Mouse (Mus musculus) gastrocnemius, adult 8-10 months (tissue): ENCODE data around the gene Oxsr1. TPM values are rescaled to one million over a fixed set of nuclear protein-coding genes. Genes with fewer than 3 reads are reported as not detected.
"Not testable (repeated sequence)": the region's sequence is repeated elsewhere in the genome, so short reads cannot be mapped to it uniquely, and the experiment has no call there.

ENCODE experiments used
- DNase-seq, 2 experiments: peaks; one replicate each; pipeline ENCODE4 v3.0.0; 2022; ENCODE audit warnings: low spot score in 2 of 2
- total RNA-seq, 4 experiments: library from RNA; stranded (reverse); gene quantifications; 2 replicates each; pipeline ENCODE4 v1.2.4; 2022

Gene Oxsr1
- 10 to 100 TPM; 66.1 to 80.3 (median 73.0) TPM for total RNA-seq

DNA sequence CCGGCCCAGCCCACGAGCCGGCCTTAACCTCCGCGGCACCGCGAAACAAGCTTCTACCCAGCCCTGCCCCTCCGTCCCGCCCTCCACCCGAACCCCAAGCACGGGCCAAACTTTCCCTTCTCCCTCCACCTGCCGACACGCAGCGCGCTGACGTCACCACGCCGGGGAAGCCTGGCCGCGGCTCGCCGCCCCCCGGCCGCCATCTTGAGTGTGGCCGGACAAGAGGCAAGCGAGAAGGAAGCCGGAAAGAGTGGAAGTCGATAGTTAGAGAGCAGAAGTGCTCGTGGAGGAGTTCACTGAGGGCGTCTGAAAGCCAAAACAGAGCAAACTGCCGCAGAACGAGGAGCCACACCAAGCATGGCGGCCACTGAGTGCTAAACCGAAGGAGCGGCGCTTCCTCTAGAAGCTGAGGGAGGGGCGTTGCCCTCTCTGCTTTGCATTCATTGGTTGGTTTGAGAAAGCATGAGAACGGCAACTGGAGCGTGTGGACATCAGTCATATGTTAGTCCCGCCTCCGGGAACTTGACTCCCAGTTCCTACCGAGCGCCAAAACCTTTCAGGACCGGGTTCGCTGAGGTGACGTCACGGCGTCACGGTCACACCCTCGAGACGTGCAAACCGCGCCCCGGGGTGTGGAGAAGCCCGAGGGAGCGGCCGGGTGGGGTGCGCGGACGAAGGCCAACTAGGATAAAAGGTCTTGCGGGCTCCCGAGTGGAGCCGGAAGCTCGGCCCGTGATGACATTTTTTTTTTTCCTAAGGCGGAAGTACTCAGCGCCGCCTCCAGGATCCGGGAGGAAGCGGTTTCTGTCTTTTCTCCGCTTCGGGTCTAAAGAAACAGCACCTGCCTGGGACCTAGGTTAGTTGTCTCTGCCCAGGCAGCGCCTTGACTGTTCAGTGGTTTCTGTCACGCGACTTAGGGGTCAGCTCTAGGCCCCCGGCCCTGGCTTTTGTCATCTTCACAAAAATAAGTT is at the start of gene Oxsr1:
Gene Oxsr1 (minus strand): TSS at position 139 of the 971 bp plus-strand sequence.
- peak; percentile 99 for DNase-seq

GRCm38 (mm10) chr9:119371251-119371650 is 49.0 kb upstream of the Oxsr1 start:
- DNase-seq, result no peak

DNA sequence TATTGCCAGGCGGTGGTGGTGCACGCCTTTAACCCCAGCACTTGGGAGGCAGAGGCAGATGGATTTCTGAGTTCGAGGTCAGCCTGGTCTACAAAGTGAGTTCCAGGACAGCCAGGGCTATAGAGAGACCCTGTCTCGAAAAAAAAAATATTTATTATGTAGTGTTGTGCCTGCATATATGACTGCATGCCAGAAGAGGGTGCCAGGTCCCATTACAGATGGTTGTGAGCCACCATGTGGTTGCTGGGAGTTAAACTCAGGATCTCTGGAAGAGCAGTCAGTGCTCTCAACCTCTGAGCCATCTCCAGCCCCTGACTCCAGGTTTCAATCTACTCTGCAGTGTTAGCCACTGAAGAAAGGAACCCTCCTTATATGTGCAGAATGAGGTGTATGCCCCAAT is 48.5 kb upstream of the Oxsr1 start:
- DNase-seq, result not testable (repeated sequence)

GRCm38 (mm10) chr9:119368367-119368766 is 46.1 kb upstream of the Oxsr1 start:
- no peak for DNase-seq

DNA sequence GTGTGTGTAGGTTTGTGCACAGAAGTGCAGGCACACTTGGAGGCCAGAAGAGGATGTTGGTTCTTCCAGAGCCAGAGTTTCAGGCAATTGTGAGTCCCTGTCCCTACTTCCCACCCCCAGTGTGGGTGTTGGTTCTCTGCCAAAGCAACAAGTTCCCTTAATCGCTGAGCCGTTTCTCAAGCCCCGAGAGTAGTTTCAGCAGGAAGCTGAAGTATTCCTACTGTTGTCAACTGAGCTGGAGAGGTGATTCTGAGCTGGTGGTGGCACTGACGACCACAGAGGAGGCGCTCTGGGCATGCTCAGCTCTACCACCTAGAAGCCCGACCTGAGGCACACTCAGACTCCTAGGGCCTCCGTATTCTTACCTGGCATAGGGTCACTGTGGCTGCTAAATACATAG is 43.1 kb upstream of the Oxsr1 start, which contains the start of gene Slc22a14:
Gene Slc22a14 (minus strand): TSS at position 270 of the 400 bp plus-strand sequence.
- DNase-seq, result no peak

DNA sequence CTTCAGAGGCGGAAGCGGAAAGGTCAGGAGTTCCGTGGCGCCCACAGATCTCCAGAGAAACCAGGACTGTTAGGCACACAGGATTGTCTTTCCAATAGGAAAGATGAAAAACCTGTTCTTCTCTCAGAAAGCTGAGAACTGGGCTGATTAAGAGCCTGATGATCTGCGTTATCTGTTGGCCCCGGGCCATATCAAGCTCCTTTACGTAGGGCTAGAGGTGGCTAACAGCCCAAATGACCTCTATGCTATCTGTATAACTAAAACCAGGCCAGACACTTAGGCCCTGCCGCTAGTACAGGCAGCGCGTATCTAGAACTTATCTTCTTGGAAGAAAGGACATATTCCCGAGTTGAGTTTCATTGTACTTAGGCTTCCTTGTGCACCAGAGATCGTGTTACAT is 41.0 kb upstream of the Oxsr1 start:
- no peak for DNase-seq

DNA sequence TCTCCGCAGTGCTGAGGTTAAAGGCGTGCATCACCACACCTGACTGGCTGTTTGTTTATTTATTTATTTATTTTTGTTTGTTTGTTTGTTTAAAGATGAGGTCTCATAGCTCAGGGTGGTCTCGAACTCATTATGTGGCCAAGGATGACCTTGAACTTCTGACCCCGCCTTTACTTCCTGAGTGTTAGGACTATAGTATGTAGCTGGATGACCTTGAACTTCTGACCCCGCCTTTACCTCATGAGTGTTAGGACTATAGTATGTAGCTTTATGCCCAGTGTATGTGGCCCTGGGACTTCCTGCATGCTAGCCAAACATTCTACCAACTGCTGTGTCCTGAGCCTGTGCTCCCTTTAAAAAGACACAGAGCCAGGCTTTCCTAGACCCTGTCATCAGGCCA is 39.2 kb upstream of the Oxsr1 start:
- no peak for DNase-seq

GRCm38 (mm10) chr9:119358058-119358429 is 35.8 kb upstream of the Oxsr1 start:
- DNase-seq, result no peak

- DNase-seq, result peak; percentile 74 to 87
Observed at GRCm38 (mm10) chr9:119357331-119358057, 35.3 kb upstream of the Oxsr1 start, which contains the start of gene Xylb. TSS of gene Xylb (plus strand) at chr9:119357381.

- DNase-seq, result no peak
Observed at GRCm38 (mm10) chr9:119355943-119356342, 33.7 kb upstream of the Oxsr1 start.

GRCm38 (mm10) chr9:119353926-119354325 is 31.7 kb upstream of the Oxsr1 start:
- DNase-seq, result no peak

DNA sequence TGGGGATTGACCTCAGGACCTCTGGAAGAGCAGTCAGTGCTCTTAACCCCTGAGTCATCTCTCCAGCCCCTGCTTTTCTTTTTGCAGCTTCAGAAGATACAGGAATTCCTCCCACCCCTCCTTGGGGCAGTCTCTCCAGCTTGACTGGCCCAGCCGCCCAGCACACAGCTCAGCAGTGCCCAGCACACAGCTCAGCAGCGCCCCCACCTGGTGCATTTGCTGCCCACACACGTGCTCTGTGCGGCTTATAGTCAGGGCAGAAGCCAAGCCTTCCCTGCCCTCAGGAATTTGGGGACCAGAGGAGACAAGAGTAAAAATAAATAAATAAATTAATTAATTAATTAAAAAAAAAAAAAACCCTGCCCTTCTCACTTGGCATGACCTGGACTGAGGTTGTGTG is 29.8 kb upstream of the Oxsr1 start:
- peak; percentile 78 to 80 for DNase-seq

DNA sequence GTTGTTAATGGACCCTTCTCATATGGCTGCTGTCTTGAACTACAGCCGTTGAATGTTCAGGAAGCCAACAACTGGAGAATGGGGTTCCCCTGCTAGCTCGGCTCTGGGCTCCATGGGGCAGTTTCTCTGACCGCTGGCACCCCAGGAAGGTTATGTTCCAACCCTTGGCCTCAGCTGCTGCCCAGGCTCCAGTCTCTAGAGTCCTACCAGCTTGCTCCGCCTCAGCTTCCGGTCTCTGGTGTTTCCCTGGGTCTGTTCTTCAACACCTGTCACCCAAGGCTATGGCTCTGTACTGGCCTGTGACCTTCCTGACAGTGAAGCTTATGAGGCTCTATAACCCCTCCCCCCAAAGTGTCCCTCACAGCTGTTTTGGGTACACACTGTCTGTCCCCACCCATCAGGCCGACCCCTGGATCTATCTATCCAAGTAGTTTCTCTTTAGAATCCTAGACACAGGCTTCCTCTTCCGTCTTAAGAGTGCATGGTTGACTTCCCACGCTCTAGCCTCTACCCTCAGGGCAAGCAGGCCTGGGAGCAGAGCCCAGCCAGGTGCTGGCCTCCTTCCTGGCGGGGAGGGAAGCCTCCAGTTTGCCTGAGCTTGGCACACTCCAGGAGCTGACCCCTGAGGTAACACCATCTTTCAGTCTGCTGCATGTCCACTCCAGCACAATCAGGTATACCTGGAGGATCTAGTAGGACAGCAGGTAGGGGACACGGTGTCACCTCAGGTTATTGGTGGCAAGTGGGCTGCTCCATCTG is 28.9 kb upstream of the Oxsr1 start:
- no peak for DNase-seq

DNA sequence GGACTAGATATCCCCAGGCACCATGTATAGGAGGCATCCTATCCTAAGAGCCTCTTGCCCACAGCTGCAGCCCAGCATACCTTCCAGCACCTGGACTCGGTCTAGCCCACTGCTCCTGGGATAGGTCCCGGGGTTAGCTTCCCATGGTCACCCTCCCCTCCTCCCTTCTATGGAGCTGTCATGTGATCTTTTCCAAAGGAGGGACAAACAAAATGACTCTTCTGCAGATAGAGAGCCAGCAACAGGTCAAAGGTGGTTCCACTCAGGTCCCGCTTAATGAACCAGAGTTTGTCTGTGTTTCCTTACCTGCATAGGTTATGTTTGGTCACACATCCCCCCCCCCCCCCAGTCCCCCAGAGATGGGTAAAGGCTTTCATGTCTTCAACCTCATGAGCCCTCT is 28.3 kb upstream of the Oxsr1 start:
- DNase-seq, result no peak

DNA sequence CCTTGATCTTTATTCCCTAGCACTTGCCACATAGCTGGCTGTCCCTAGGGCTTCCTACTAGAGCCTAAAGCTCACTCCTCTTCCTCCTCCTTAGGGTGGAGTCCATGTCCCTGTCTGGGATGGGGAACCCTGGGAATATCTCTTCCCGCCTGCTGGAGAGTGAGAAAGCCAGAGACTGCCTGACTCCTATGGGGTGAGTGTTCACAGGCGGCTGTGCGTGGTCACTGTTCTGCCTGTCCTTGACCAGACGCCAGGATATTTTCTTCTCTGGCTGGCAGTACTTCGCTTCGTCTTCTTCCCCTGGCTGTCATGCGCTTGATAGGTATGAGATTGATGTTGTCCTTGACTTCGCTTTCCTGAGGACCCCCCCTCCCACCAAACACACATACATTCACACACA is 24.1 kb upstream of the Oxsr1 start:
- no peak for DNase-seq

GRCm38 (mm10) chr9:119342728-119343127 is 20.5 kb upstream of the Oxsr1 start:
- DNase-seq, result no peak

- peak; percentile 95 to 97 for DNase-seq
Observed at GRCm38 (mm10) chr9:119340909-119341816, 18.9 kb upstream of the Oxsr1 start, which contains the start of gene Myd88. TSS of gene Myd88 (minus strand) at chr9:119341411.

DNA sequence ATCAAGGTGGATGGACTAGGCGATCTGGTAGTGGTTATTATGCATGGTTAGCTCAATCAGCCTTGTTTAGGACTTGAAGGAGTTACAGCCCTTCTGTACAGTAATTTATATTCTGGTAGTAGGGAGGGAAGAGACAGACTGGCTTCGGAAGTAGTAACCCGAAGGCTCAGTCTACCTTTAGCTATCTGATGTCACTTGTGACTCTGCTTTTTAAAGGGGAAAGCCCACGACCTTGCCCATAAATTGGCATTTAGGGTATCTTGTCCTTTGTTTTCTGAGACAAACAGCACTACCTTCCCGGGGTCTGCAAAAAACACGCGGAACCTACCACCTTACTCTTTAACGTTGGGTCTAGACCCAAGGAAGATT is 18.0 kb upstream of the Oxsr1 start:
- no peak for DNase-seq

GRCm38 (mm10) chr9:119339558-119340211 is 17.5 kb upstream of the Oxsr1 start, which contains the start of gene Acaa1a:
TSS of gene Acaa1a (plus strand) at chr9:119339676.
- DNase-seq, result peak; percentile 54 to 65

DNA sequence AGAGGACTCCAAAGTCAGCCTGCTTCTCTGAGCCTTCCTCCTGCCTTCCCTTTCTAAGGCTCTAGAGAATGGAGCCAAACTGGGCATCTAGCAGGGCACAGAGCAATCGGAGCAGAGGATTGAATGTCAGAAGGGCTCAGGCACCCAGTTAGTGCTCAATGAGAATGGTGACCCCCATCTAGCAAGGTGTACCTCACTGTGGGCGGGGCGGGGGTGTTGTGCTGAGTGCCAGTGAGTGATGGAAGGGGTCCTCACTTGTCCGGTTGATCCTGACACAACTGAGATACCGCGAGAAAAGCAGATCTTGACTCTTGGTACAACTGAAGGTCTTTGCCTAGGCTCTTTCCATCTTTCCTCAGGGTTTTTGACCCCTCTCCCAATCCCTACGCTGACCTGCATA is 16.9 kb upstream of the Oxsr1 start:
- DNase-seq, result no peak
